Mouse (Mus musculus) skeletal muscle tissue, adult 2 months (tissue): ENCODE measurements around the gene Cdh13.

ENCODE experiments used
- DNase-seq: peaks from one replicate; pipeline ENCODE4 v3.0.0-alpha.2; 2012; ENCODE audit warnings: low read depth, low spot score

Cdh13 gene

DNA sequence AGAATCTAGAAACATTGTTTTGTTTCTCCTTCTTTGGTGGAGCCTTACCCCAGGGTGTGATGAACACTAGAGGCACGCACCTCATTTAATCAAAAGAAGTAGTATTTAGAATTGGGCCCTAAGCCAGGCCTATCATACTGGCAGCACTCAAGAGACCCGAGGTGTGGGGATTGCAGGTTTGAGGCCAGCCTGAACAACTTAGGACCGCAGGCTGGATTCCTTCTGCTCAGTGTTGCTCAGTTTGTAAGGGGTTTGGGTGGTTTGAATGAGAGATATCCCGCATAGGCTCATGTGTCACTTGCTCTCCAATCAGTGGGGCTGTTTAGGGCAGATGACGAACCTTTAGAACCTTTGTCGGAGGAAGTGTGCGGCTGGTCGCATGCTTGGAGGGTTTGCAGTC is 96.5 kb downstream of the Cdh13 start:
- DNase-seq, result no peak

- DNase-seq, result no peak
These were observed 97.2 kb downstream of the Cdh13 start for GRCm38 (mm10) chr8:118380782-118381181.

GRCm38 (mm10) chr8:118381641-118382040 is 98.1 kb downstream of the Cdh13 start:
- DNase-seq, result no peak

DNA sequence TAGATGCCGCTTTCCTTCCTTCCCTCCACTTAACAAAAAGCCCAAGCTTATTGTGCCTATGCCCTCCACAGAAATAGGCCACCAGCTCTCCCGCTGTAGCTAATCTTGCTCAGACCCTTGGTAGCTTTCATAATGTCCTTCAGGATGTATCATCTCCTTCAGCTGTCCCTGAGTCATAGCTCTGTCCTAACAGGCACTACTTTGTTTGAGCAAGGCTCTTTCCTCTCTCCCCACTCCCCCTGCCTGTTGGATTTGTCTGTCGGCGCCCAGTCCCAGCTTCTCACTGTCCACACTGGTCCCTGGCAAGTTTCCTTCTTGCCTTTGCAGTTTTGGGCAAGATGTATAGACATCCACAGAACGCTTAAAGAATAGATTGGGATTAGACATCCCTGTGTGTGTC is 100.8 kb downstream of the Cdh13 start:
- no peak for DNase-seq

GRCm38 (mm10) chr8:118389456-118389855 is 105.9 kb downstream of the Cdh13 start:
- no peak for DNase-seq

DNA sequence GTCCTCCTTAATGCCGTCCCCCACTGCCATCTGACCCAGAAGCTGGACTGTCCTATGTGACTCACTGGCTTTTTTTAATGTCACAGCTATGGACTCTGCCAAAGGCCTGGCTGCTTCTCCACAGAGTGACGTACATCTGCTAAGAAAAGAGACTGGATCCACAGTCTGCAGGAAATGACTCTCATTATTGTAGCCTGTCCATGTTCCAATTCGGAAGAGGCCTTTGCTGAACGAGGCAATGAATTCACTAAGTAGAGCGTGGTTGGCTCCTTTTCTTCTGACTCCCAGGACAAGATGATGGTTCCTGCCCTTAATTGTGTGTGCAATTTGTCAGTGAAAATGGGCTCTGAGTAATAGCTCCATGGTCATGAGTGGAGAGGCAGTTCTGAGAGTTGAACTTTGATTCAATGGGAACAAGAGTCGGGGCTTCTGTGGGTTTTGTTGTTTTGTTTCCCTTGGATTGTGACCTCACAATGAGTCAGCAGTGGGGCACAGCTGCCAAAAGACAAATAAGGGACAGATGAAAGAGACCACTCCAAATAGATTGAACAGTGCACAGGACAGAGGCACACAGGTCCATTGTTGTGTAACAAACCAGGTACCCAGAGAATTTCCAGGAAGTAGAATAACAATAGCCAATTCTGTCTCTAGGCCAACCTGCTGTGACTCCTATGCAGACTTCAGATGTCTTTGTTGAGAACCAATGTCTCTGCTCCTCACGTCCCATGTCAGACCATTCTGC is 110.5 kb downstream of the Cdh13 start:
- peak; percentile 89 for DNase-seq

DNA sequence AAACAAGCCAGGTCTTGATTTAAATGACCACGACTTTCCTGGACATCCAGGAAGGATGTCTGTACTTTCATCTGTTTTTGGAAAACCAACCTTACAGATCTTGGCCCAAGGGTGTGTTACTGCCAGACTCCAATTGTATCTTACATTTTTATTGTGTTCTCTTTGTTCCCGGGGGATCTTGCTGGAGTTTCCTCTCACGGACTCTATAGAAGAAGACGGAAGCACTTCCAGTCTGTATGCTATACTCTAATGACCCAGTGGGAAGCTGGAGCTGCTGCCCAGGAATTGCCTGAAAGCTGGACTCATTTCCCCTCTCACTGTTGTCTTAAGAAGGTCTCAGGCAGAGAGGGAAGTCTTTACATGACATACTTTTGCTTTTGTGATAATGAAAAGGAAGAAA is 111.6 kb downstream of the Cdh13 start:
- DNase-seq, result no peak

GRCm38 (mm10) chr8:118404836-118405235 is 121.3 kb downstream of the Cdh13 start:
- DNase-seq, result peak; percentile 64

- peak; percentile 71 for DNase-seq
These were observed 123.8 kb downstream of the Cdh13 start for GRCm38 (mm10) chr8:118407322-118407721.

- DNase-seq, result no peak
These were observed 125.9 kb downstream of the Cdh13 start for GRCm38 (mm10) chr8:118409396-118409795.

DNA sequence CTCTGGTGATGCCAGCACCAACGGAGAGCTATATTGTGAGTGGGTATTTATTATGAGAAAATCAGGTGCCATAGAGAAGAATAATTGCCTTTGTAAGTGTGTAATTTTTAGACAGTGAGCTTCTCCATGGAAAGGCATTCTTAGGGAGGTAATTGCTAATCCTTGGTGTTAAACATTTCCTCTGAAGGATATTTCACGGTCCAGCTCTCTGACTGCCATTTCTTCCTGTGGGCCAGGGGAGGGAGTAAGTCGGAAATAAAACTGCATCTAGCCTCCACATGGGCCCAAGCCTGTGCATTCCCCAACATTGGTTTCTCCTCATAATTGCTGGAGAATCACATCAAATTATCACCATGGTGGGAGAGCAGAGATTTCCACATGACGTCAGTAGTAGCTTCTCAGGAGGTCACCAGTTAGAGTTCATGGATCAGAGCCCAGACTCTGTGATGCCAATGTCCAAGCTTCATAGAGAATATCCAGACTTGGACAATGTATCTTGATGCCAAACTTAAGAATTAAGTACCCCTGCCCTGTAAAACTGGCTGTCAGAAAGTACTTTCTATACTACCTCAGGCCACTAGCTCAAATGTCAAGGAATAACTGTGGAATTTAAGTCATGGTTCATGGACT is 126.9 kb downstream of the Cdh13 start:
- DNase-seq, result no peak

- no peak for DNase-seq
These were observed 132.1 kb downstream of the Cdh13 start for GRCm38 (mm10) chr8:118415672-118416071.

- no peak for DNase-seq
These were observed 133.3 kb downstream of the Cdh13 start for GRCm38 (mm10) chr8:118416811-118417355.

GRCm38 (mm10) chr8:118422624-118423023 is 139.1 kb downstream of the Cdh13 start:
- DNase-seq, result peak; percentile 19

DNA sequence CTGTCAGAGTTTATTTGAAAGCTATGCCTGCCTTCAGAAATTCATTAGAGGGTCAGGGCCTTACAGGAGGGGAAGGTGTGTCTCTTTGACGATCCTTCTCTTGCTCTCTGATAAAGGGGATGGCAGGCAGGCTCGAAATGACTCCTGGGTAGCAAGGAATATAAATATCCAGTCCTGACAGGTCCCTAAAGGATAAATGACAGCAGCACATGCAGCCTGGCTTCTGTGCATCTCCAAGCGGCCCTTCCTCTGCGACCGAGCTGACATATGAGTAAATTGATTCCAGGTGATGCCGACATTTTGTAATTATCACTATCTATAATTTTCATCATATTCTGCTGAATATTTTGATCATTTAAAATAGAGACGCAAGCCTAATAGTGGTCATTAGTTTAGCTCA is 145.4 kb downstream of the Cdh13 start:
- peak; percentile 56 for DNase-seq

GRCm38 (mm10) chr8:118431731-118432440 is 148.4 kb downstream of the Cdh13 start:
- DNase-seq, result no peak

DNA sequence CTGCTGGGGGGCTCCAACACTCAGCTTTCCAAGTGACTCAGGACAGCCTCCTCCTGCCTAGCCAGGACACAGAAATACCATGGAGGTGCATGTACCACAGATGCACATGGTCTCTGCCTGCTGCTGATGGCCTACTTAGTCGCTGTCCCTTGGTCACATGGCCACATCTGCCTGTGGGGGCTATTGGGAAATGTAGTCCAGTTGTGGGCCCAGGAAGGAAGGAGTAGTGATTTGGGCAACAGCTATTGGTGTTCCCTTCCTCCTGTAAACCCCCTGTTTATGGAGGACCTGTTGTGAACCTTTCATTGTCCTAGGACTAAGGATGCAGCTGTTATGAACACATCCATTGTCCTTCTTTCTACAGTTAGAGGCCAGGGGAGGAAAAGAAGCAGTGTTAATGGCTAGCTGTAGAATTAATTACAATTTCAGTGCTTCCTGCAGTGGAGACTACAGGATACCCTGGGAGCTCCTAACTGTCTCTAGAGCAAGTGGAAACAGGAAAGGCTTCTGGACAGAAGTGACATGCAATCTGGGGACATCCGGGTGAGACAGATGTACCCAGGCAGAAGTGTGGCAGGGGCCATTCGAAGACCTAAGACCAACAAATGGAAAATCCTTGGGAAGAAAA is 150.1 kb downstream of the Cdh13 start:
- DNase-seq, result peak; percentile 21

- no peak for DNase-seq
These were observed 153.2 kb downstream of the Cdh13 start for GRCm38 (mm10) chr8:118436751-118437150.

- no peak for DNase-seq
These were observed 153.6 kb downstream of the Cdh13 start for GRCm38 (mm10) chr8:118437152-118437551.

DNA sequence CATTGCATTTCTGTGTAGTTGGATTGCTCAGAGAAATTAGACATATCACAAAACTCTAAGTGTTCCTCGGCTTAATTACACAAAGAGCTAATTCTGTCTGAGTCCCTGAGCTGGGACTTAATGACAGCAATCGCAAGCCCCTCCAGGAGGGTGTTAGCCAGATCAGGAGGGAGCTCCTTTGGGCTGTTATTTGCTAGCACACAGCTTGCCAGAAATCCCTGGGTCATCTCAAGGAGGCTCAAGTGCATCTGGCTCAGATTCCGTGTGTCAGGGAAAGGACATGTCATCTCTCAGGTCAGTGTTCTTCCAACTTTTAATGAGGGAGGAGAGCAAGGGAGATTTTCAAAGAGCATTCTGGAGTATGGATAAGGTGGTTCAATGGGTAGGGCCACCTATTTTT is 154.3 kb downstream of the Cdh13 start:
- no peak for DNase-seq

GRCm38 (mm10) chr8:118439857-118440256 is 156.3 kb downstream of the Cdh13 start:
- DNase-seq, result no peak

DNA sequence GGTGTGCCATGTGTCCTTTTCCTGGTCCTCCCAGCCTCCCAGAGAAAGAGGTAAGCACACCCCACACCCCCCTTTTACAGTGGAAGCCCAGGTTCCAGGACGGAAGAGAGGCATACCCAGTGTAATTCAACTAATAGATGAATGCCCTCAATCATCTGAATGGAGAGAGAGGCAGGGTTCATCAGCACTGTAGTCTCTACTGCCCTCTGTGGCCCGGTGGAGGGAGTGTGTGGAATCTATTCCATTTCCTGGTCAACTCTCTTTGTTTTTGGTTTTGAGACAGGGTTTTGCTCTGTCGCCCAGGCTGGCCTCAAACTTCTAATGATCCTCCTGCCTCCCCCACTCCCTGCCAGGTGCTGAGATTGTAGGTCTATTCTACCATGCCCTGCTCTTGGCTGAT is 159.8 kb downstream of the Cdh13 start:
- no peak for DNase-seq
